Mouse (Mus musculus) neutrophil, adult 5-6 weeks (primary cell): ENCODE data around the gene Serbp1. TPM values are rescaled to one million over a fixed set of nuclear protein-coding genes. Genes with fewer than 3 reads are reported as not detected.
"Not testable (repeated sequence)": the region's sequence is repeated elsewhere in the genome, so short reads cannot be mapped to it uniquely, and the experiment has no call there.

Source experiments
- ATAC-seq: fragments of 151-379, 151-347 bp; 2 replicates; pipeline ENCODE4 v1.8.0; 2017; ENCODE audit warnings: mild to moderate bottlenecking, moderate TSS enrichment; ENCODE audit not compliant: insufficient number of reproducible peaks, poor library complexity, low FRiP score, severe bottlenecking; ENCODE audit errors: extremely low read depth
- total RNA-seq: library from RNA; stranded (forward); fragments of 200-1000 nt; gene quantifications from 2 replicates; pipeline ENCODE4 v1.2.3, GENCODE M21; 2017

Gene Serbp1
- total RNA-seq, result 612 and 697 TPM in 2 replicates

DNA sequence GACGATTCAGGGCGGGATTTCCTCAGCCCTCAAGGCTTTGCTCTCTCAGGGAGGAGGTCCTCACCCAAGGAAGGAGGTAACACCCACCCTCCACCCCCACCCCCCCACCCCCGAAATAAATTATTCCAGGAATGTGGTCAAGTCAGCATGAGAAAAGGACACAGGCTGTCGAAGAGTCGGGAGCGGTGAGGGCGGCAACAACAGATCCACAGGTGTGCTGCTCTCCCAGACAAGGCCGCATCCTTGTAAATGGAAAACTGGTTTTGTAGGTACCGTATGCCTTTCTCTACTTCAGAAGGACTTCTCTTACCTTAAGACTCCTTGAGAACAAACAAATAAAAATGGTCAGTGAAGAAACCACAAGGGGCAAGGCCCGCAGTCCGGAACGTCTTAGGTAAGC, at the start of gene Serbp1:
TSS of gene Serbp1 (plus strand) at position 200 of the 400 bp plus-strand sequence.
- ATAC-seq, result no peak

DNA sequence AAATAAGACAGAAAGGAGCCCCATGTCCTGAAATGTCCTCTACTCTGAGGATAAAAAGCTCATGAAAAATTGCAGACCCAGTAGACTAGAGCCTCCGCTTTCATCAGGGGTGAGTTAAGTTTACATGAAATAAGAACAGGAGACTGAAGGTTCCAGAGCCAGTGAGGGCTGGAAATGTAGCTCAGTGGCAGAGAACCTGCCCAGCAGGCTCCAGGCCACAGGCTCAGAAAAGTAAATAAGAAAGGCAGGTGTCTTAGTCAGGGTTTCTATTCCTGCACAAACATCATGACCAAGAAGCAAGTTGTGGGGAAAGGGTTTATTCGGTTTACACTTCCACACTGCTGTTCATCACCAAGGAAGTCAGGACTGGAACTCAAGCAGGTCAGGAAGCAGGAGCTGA, 44.4 kb upstream of the Serbp1 start:
- ATAC-seq, result no peak

DNA sequence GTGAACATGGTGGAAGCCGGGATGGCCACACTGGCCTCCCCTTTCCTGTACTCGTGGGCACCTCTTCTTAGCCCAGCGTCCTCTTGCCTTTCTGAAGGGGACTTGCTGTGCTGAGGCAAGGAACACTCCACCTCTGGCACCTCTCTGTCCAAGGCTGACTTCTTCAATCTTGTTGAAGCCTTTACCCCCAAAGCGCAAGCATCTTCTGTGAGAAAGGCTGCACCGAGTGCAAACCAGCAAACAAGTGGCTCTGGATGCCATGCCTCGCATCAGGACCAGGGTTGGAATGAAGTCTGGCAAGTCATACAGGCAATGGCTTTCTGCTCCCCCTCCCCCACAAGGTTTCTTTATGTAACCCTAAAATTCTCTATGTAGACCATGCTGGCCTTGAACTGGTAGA, 43.4 kb upstream of the Serbp1 start:
- no peak for ATAC-seq

DNA sequence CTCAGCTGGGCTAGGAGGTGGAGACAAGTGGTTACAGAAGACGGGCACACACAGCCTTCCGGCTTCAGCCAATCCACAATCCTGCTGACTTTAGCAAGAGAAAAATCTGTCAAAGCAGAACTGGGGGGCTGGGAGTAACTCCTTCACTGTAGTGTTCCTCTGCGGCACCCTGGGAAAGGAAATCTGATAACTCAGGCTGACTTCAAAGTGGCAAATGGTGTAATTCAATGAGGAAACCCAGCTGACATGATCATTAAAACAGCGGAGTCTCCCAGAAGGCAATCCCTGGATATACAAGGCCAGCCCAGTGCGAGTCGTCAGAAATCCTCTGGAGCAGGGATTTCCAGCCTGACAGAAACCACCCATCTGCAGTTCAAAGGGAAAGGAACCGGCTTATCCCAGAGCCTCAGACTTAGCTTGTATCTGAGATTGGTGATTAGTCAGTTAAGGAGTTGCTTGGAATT, 42.8 kb upstream of the Serbp1 start:
- ATAC-seq, result no peak

DNA sequence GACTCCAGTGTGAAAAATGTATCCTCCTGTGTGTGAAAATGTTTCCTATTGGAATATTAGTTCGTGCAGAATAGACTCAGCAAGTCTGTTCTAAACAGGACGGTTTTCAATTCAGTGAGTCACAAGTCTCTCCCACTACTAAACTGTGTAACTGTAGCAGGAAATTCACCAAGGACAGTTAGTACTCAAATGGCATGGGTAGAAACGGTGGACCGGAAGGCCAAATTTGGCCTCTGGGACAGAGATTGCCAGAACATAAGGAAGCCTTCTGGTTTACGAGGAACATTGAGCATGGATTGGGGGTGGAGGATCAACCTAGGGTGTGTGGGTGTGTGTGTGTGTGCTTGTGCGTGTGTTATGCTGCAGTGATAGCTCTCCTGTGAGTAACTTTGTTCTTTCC, 41.2 kb upstream of the Serbp1 start:
- no peak for ATAC-seq

DNA sequence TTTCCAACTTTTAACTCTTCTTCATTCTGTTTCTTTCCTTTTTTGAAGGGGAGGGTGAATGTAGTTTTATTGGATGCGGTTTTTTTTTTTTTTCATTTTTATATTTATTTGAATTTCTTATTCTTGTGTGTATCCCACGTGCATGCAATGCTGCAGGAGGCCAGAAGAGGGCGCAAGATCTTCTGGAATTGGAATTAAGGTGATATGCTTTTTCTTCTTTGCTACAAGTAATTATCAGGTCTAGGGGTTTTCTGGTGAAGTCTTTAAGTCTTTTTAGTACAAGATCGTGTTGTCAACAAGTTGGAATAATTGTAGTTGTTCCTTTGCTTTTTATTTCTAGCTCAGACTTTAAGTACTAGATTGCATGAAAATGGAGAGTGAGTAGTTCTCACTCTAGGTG, 39.9 kb upstream of the Serbp1 start:
- no peak for ATAC-seq

DNA sequence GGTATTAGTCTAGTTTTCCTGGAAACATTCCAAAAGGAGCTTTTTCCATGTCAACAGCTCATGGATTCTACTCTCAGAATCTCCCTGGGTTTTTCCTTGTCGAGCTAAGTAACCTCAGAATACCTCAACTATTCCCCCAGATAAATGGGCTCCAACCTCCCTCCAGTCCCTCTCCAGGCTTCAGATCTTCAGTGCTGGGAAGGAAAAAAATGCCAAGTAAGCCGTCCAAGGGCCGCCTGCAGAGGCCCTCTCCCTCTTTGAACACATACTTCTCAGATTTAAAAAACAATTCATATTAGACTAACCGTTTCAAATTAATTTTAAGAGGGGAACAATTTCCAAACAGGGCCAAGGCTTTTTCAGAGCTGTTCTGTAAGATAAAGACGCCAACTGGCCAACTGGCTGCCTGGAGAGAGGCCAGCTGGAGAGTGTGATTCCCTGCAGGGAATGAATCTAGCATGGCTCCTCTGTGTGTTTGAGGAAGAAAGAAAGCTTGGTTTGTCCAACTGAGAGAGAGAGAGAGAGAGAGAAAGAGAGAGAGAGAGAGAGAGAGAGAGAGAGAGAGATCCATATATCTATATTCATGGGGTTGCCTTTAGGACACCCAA, 37.2 kb upstream of the Serbp1 start:
- ATAC-seq, result no peak

DNA sequence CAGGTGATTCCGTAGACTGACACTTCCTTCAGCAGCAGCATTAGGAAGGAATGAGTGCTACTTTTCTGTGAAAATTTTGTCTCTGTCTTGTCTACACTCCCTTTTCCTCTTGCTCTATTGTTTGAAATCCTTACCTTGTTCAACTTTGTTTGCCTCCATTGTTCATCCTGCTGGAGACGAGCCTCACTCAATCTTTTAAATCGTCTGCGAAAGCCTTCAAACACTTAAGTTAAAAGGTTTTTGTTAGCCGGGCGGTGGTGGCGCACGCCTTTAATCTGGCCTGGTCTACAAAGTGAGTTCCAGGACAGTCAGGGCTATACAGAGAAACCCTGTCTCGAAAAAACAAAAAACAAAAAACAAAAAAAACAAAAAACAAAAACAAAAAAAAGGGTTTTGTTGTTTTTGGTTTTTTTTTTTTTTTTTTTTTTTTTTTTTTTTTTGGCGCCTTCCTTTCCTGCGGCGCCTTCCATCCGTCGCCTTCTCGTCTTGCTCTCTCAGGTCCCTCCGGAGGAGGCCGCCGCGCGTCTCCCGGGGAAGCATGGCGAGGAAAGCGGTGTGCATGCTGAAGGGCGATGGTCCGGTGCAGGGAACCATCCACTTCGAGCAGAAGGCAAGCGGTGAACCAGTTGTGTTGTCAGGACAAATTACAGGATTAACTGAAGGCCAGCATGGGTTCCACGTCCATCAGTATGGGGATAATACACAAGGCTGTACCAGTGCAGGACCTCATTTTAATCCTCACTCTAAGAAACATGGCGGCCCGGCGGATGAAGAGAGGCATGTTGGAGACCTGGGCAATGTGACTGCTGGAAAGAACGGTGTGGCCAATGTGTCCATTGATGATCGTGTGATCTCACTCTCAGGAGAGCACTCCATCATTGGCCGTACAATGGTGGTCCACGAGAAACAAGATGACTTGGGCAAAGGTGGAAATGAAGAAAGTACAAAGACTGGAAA, 32.6 kb upstream of the Serbp1 start:
- no peak for ATAC-seq

DNA sequence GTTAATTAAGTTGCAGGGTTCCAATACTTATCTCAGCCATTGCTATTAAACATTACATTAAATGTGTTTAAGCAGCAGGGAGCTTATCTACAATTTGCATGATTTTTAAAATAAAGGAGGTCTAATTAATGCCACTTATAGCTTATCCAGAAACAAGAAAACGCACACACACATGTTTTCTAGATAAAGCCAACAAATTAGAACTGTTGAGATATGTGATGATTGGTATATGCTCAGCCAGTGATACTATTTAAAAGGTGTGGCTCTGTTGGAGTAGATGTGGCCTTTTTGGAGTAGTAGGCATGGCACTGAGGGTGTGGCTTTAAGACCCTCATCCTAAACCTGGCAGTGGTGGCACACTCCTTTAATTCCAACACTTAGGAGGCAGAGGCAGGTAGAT, 25.6 kb upstream of the Serbp1 start:
- no peak for ATAC-seq

DNA sequence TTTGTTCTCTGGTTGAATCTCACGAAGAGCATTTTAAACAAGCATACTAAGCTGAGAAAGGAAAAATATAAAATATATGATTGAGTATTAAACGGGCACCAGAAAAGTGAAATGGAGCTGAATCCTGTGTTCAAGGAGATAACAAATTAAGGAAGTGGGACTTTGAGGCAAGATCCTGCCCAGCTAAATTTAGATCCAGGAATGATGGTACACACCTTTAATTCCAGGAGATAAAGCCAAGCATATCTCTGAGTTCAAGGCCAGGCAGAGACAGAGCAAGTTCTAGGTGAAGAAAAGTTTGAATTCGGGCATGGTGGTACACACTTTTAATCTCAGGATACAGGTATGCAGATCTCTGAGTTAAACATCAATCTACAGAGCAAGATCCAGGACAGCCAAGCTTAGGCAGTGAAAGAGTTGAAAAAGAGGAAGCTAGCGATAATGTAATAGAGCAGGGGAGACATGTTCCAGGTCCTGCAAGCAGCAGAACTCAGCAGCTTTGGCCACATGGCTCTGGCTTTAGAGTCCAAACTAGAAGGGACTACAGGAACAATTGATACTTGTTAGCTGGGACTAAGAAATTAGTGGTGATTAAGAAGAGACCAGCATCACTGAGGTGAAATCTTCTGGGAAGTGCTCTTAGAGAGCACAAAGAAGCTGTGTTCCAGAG, 24.4 kb upstream of the Serbp1 start:
- ATAC-seq, result no peak

DNA sequence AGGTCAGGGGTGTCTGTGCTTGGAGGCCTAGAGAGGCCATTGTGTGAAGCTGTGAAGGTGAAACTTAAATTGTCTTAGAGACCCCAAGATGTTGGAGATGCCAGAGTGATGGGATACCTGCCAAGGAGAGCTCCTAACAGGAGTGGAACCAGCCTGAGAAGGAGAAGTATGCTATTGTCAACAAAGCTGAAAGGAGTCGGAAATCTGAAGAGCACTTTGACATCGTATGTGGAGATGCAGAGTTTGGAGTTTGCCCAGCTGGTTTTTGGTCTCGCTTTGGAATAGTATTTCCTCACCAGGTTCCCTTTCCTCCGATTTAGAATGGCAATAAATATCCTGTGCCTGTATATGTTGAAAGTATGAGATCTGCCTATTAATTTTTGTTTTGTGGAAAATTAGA, 20.6 kb upstream of the Serbp1 start:
- ATAC-seq, result no peak

DNA sequence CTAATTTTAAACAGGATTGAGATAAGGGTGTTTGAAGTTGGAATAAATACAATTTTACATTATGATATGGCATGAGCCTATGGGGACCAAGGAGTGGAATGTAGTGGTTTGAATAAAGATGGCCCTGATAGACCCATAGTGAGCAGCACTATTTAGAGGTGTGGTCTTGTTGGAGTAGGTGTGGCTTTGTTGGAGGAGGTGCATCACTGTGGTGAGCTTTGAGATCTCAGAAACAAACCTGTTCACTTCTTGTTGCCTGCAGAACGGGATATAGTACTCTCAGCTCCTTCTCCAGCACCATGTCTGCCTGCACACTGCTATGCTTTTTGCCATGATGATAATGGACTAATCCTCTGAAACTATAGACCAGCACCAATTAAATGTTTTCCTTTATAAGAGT, 20.1 kb upstream of the Serbp1 start:
- ATAC-seq, result no peak

DNA sequence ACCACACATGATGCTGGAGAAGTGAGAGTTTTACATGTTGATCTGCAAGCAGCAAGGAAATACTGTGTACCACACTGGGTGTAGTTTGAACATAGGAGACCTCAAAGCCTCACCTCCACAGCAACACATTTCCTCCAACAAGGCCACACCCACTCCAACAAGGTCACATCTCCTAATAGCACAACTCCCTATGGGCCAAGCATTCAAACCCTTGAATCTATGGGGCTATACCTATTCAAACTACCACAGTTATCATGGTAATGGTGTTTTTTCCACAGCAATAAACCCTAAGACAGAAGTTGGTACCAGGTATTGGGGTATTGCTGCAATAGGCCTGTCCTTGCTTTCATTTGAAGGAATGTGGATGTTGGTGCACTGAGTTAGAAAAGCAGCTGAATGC, 19.4 kb upstream of the Serbp1 start:
- no peak for ATAC-seq

DNA sequence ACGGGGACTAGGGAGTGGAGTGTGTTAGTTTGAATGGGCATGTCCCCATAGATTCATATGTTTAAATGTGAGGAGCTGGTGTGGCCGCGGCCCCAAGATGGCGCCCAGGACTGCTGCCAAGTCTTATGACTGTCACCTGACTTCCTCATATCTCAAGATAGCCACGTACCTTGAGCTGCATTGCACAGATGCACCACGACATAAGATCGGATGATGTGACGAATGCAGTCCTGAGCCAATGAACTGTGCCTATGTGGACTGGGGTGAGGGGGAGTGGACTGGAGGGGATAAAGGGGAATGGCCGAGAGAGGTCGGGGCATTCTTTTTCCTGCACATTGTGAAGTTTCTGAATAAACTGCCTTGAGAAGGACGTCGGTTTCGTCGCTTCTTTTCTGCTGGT, 18.0 kb upstream of the Serbp1 start:
- ATAC-seq, result not testable (repeated sequence)

DNA sequence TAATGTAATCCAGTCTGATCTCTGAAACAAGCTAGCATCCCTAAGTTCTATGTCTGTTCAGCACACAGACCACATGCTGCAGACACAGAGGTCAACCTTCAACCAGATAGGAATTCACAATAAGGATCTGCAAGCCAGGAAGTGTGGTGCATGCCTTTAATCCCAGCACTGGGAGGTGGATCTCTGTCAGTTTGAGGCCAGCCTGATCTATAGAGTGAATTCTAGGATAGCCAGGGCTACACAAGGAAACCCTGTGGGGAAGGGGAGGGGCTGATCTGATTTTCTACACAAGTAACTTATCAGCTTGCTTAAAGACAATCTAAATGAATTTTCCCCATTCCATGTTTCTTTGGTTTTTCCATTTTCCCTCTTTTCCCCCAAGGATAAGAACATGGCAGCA, 17.2 kb upstream of the Serbp1 start:
- no peak for ATAC-seq

DNA sequence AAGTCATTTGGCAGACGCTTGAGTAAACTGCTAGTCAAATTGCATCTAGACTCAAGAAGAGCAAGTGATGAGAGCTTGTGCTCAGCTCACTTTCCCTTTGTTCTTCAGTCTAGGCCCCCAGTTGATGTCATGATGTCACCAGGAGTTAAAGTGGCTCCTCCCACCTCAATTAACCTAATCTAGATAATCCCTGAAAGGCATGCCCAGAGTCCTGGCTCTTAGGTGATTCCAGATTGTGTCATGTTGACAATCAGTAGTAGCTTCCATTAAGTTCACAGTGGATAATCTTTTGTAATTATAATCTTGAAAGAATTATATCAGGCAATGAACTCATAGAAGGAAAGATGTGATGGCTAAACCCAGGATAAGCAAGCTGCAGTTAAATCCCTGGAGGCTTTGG, 14.9 kb upstream of the Serbp1 start:
- ATAC-seq, result no peak

DNA sequence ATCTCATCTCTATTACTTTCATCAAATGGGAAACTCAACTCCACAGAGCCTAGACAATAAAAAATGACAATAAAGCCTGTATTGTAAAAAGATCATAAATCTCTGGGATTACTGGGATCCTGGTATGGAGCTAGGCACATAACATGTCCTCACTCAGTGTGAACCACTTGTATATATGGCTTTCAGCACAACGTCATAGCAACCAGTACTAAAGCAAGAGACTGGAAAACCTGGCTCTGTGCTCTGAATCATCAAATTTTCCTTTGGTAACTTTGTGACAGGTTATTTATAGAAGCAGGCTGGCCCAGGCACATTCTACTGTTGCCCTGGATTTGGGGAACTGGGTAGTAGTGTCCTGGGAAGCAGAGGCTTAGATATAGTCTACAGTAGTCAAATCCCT, 14.5 kb upstream of the Serbp1 start:
- ATAC-seq, result no peak

DNA sequence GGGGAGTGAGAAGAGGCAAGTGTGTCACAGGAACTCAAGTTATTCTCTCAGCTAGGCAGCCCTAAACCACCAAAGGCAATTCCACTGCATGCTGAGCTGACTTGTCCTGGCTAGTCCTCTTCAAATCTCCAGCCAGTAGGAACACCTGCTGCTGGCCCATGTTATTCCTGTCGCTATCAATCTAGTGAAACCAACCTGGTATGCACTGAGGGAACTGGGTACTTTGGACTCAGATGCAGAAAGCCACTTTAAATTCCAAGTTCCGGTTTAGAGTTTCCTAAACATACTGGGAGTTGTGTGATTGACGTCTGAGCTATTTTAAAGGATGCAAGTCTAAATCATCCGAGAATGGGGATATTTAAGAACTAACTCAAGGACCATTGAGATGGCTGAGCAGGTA, 11.7 kb upstream of the Serbp1 start:
- no peak for ATAC-seq

DNA sequence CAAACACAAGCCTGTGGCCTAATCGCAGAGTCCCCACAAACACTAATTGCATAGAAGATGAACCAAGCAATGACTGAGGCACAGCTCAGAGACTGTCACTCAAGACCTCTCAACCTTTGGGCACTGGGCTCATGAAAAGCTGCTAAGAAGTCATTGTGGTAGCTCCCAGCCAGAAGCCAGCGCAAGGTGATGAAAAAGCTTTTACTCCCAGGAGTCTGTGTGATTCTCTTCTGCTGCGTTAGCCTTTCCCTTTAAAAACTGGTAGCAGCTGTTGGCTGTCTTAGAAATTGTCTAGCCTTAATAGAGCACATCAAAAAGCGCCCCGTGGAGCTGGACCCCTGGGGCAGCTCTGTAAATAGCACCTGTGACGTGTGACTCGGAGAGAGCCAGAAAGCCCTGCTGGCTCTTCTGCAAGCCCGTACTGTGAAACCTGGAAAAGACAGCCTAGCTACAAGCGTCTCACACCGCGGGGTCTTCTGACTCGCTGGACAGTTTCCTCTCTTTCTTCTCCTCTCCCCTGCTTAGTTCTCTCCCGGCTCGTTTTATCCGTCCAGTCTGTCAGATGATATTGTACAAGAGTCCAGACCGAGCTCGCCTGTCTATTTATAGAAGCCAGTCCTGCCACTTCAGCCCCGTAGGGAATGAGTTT, 9.4 kb upstream of the Serbp1 start:
- ATAC-seq, result no peak
